Mouse (Mus musculus): ENCODE results near the gene Tipin.

DNA sequence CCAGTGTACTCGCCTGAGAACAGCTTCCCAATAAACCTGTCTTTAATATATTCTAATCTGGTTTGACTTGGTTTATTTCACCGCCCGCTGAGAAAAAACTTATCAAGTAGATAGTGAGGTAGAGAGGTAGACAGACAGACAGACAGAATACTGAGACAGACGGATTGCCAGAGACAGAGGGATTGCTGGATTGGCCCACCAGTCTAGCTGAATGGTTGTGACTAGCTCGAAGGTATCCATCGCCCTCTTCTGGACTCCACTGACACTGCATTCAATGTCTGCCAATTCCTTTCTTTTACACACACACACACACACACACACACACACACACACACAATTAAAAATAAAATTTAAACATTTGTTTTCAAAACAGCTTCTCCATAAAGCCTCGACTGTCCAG is 8.8 kb upstream of the Tipin start:
- TF ChIP-seq POLR2A (IDR thresholded peaks at IDR 0.05; ENCODE audit: low read depth, low read length): no peak
- TF ChIP-seq USF1 (IDR thresholded peaks at IDR 0.05; ENCODE audit: low read depth, low read length): no peak
- TF ChIP-seq BHLHE40 (IDR thresholded peaks at IDR 0.05; ENCODE audit: low read depth, low read length): no peak
- no peak for TF ChIP-seq UBTF (IDR thresholded peaks at IDR 0.05; ENCODE audit: low read depth, low read length)
- TF ChIP-seq CTCF (conservative IDR thresholded peaks at IDR 0.05 in 1 of 2, IDR thresholded peaks at IDR 0.05 in 1 of 2; ENCODE audit: low read depth in 2 of 2, low read length in 2 of 2): peak; percentile 42 to 74
- no peak for TF ChIP-seq JUN (IDR thresholded peaks at IDR 0.05; ENCODE audit: insufficient read depth, low read depth, low read length)
- TF ChIP-seq EP300 (IDR thresholded peaks at IDR 0.05; ENCODE audit: low read length): no peak
- peak; percentile 66 for TF ChIP-seq SMC3 (IDR thresholded peaks at IDR 0.05; ENCODE audit: low read depth, low read length)
- TF ChIP-seq HCFC1 (IDR thresholded peaks at IDR 0.05; ENCODE audit: low read depth, low read length): no peak
- no peak for TF ChIP-seq TBP (conservative IDR thresholded peaks at IDR 0.05; ENCODE audit: low read depth, low read length)
- TF ChIP-seq CHD2 (IDR thresholded peaks at IDR 0.05; ENCODE audit: low read length): no peak
- no peak for TF ChIP-seq MYC (IDR thresholded peaks at IDR 0.05; ENCODE audit: low read depth, low read length)

Measured in CH12.LX (cell line).